Mouse (Mus musculus): ENCODE measurements around the gene Zfand5. TPM values are rescaled to one million over a fixed set of nuclear protein-coding genes. Genes with fewer than 3 reads are reported as not detected.

The Zfand5 gene
- 52.0 TPM for polyA plus RNA-seq (2014; fragmentation: Illumina TruSeq; extraction: RNeasy Lipid Tissue Mini Kit (QIAGEN cat#74804); ENCODE audit: insufficient read depth, low read depth, low replicate concordance)

DNA sequence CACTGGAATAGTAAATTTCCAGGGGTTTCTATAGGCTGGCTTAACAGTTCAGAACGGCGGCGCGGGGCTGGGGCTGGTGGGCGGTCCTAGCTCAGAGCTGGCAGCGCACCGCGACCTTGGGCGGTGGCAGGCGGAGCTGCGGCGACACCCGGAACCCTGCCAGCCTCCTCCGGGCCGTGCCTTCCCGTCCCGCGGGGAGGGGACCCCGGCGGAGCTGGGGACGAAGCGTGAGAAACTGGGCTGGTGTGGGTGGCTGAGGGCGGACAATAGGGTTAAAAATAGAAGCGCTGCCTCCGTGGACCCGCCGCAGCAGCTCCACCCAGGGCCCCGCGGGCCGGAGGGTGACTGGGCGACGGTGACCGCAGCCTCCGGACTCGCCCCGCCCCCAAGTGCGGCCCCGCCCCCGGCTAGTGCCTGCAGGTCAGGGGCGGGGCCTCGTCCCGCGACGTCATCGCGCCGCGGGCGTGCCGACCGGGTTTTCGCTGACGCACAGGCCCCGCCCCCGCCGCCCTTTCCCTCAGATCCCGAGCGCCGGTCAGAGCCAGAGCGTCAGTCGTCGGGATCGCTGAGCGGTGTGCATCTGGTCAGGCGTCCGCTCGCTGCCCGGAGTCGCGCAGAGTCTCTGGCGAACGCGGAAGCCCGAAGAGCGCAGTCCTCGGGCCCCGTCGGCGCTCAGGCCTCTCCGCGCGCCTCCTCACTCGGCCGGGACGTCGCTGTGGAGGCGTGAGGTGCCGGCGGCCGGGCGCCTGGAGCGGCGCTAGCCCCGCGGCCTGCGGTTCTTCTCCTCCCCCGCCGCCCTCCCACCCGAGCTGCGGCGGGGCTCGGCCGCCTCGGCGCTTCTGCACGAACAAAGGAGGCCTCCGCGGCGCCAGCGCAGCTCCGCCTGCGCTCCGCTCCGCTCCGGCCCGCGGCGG, at the start of gene Zfand5:
Gene Zfand5 (plus strand): TSS at position 538 of the 914 bp plus-strand sequence.

Other genes with a start within 250 kb of the Zfand5 start
- 8.1 TPM for gene Gda, start 201.2 kb downstream of the Zfand5 start, polyA plus RNA-seq (2014; fragmentation: Illumina TruSeq; extraction: RNeasy Lipid Tissue Mini Kit (QIAGEN cat#74804); ENCODE audit: insufficient read depth, low read depth, low replicate concordance)

Measured in lung, adult 10 weeks (tissue).